Mouse (Mus musculus) spleen, postnatal 36 days (tissue): ENCODE measurements at regions not wholly inside any gene's neighbourhood (a gene's known extent, or its start where the extent isn't known, plus 50 kb on each side); places are given as distances from the start of the nearest gene placed in this dataset.

Source experiments
- DNase-seq, 2 experiments: peaks; one replicate each; pipeline ENCODE4 v3.0.0; 2022; ENCODE audit warnings: low spot score in 2 of 2, mixed read lengths in 1 of 2

- DNase-seq, result no peak
Measured at GRCm38 (mm10) chr13:73405720-73406629, 61.0 kb upstream of the Lpcat1 start.

- DNase-seq, result no peak
Measured at GRCm38 (mm10) chr13:73400921-73401320, 66.1 kb upstream of the Lpcat1 start.

DNA sequence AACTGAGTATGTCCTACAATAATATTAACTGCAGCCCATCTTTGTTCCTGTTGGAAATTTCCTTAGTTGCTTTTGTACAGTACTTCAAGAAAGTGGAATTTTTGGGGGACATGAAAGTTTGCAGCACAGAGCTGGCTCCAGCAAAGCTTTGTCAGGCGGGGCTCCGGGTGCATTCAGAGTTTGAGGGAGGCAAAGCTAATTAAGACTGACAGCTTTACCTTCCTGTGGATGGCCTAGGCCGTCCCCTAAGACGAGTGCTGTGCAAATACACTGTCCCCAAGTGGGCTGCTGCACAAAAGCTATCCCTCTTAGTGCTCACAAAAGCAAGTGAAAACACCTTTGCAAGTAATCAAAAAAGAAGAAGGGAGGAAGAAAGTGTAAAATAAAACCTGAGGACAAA is 68.7 kb upstream of the Ndufs6 start:
- no peak for DNase-seq

- no peak for DNase-seq
Measured at GRCm38 (mm10) chr13:73395856-73396255, 67.5 kb upstream of the Ndufs6 start.

GRCm38 (mm10) chr13:73389051-73389450 is 60.7 kb upstream of the Ndufs6 start:
- no peak for DNase-seq

- peak in 1 of 2 experiments; percentile 16 for DNase-seq
Measured at GRCm38 (mm10) chr13:73383585-73383984, 55.2 kb upstream of the Ndufs6 start.
